Mouse (Mus musculus) bone marrow, adult 2 months (tissue): ENCODE data around the gene Ccdc115.

Experiments used
- CTCF ChIP-seq: fragments of 200-500 bp; IDR thresholded peaks from 2 replicates; pipeline ENCODE4 v1.5.1; 2011; ENCODE audit warnings: low read length, control low read depth; ENCODE audit not compliant: control insufficient read depth, insufficient read depth
- POLR2A ChIP-seq: fragments of 200-500 bp; IDR thresholded peaks from 2 replicates; pipeline ENCODE4 v1.6.1; 2011; ENCODE audit warnings: low read depth, mild to moderate bottlenecking, control low read depth, low read length, borderline replicate concordance; ENCODE audit not compliant: control insufficient read depth

DNA sequence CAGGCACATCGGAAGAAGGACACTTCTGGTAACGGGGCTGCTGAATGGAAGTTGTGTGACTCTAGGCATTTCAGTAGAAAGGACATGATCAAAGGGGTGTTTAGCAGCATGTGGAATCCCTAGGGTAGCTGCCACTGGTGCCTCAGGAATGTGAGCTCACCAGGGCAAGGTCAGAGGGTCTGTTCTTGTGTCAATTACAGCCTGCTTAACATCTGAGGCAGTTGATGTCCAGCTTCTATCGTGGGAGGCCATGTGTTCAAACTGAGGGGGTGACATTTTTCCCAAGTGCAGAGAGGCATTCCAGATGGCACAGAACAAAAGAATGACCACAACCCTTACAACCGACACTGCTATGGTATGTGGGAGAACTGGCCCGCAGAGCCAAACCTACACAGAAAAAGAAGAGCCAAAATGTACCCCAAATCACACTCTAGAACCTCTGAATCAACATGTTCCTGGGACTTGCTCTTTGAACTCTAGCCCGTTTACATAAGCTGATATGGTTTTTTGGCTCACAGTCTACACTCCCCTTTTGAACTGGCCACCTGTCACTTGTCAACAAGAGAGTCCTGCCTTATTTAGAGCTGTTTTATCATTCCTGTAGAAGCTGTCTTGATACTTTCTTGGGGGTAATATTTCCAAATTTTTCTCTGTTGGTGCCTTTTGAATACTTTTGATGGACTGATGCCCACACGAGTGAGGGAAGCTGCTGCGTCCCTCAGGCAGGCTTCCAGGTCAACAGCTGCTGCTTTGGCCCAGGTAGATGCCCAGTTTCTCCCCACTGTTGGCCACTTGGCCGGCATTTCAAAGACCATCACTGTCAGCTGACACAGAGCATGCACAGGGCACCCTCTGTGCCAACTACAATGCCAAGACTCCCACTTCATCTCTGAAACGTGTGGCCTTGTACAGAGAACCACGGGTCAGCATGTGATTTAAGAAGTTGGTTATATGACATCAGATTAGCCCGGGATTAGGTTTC is 51.8 kb downstream of the Ccdc115 start:
- TF ChIP-seq POLR2A (no peak), CTCF (no peak)
